Mouse (Mus musculus) megakaryocyte, embryonic 14.5 days (primary cell): ENCODE measurements at regions not wholly inside any gene's neighbourhood (a gene's known extent, or its start where the extent isn't known, plus 50 kb on each side); places are given as distances from the start of the nearest gene placed in this dataset.

Experiments used
- H3K27me3 ChIP-seq: replicated peaks from 2 replicates; pipeline ENCODE3; 2012; ENCODE audit warnings: inconsistent platforms
- H3K36me3 ChIP-seq: replicated peaks from 2 replicates; pipeline ENCODE3; 2012; ENCODE audit warnings: low read length, inconsistent platforms, mixed read lengths
- H3K4me1 ChIP-seq: 2 replicates; pipeline ENCODE4 v1.6.1; 2012; ENCODE audit warnings: inconsistent platforms
- H3K4me3 ChIP-seq: replicated peaks from 2 replicates; pipeline ENCODE3; 2012; ENCODE audit warnings: moderate library complexity, mild to moderate bottlenecking, inconsistent platforms
- H3K9me3 ChIP-seq: 2 replicates; pipeline ENCODE4 v1.6.1; 2012; ENCODE audit warnings: inconsistent platforms
- FLI1 ChIP-seq: IDR thresholded peaks from 2 replicates; pipeline ENCODE4 v1.6.1; 2012; ENCODE audit warnings: low read length, inconsistent platforms, mixed read lengths
- GATA1 ChIP-seq: IDR thresholded peaks from 3 replicates; pipeline ENCODE4 v1.6.1; 2012; ENCODE audit warnings: mixed read lengths, low read length, inconsistent platforms, borderline replicate concordance

GRCm38 (mm10) chr9:62192424-62192892 is 70.0 kb upstream of the Glce start:
- H3K9me3 ChIP-seq = no peaks in the 10 kb centered on the region
- peaks cover 69% of the 10 kb centered on the region for H3K27me3 ChIP-seq
- no peak overlapping the region for H3K4me3 ChIP-seq
- TF ChIP-seq FLI1 (no peak), GATA1 (no peak)
- H3K36me3 ChIP-seq = no peaks in the 10 kb centered on the region
- H3K4me1 ChIP-seq = peaks cover 4% of the 10 kb centered on the region; the same call in 1 of the 2 replicates

- Histone ChIP-seq H3K36me3 (no peaks in the 10 kb centered on the region), H3K27me3 (peaks cover 86% of the 10 kb centered on the region), H3K4me3 (no peak overlapping the region), H3K9me3 (no peaks in the 10 kb centered on the region), H3K4me1 (peaks cover 4% of the 10 kb centered on the region; the same call in 1 of the 2 replicates)
- TF ChIP-seq GATA1 = no peak
- no peak for TF ChIP-seq FLI1
Measured at GRCm38 (mm10) chr9:62190474-62190873, 68.0 kb upstream of the Glce start.

- Histone ChIP-seq H3K4me1 (peaks cover 4% of the 10 kb centered on the region; the same call in 1 of the 2 replicates), H3K4me3 (no peak overlapping the region)
- no peak for TF ChIP-seq FLI1
- no peak for TF ChIP-seq GATA1
Measured at GRCm38 (mm10) chr9:62188835-62189234, 66.4 kb upstream of the Glce start.

GRCm38 (mm10) chr9:62188379-62188778 is 65.9 kb upstream of the Glce start:
- Histone ChIP-seq H3K4me3 (no peak overlapping the region), H3K36me3 (no peaks in the 10 kb centered on the region), H3K27me3 (peaks cover 92% of the 10 kb centered on the region), H3K4me1 (peaks cover 4% of the 10 kb centered on the region; the same call in 1 of the 2 replicates), H3K9me3 (no peaks in the 10 kb centered on the region)
- no peak for TF ChIP-seq GATA1
- TF ChIP-seq FLI1 = no peak

More at GRCm38 (mm10) chr9:62188835-62189234, 66.4 kb upstream of the Glce start:
- no peaks in the 10 kb centered on the region for H3K9me3 ChIP-seq
- H3K27me3 ChIP-seq = peaks cover 93% of the 10 kb centered on the region
- no peaks in the 10 kb centered on the region for H3K36me3 ChIP-seq

DNA sequence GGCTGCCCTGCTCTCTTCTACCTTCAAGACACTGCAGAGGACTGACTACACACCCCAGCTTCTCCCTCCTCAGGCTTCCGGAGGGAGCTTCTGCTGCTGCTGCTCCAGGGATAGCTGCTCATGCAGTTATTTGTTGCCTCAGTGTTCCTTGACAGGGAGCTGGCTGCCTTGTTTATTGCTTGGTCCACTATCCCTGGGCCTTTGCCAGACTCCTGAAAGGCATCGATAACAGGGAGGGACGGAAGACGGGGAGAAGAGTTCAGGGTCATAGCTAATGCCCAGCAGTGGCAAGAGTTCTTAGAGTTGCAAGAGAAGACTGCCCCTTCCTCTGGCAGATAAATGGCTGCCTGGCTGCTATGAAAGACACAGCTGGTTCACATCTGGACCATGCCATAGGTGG is 64.4 kb upstream of the Glce start:
- Histone ChIP-seq H3K9me3 (no peaks in the 10 kb centered on the region), H3K27me3 (peaks cover 90% of the 10 kb centered on the region), H3K4me3 (no peak overlapping the region), H3K36me3 (no peaks in the 10 kb centered on the region), H3K4me1 (no peaks in the 10 kb centered on the region)
- TF ChIP-seq GATA1 = no peak
- TF ChIP-seq FLI1 = no peak

DNA sequence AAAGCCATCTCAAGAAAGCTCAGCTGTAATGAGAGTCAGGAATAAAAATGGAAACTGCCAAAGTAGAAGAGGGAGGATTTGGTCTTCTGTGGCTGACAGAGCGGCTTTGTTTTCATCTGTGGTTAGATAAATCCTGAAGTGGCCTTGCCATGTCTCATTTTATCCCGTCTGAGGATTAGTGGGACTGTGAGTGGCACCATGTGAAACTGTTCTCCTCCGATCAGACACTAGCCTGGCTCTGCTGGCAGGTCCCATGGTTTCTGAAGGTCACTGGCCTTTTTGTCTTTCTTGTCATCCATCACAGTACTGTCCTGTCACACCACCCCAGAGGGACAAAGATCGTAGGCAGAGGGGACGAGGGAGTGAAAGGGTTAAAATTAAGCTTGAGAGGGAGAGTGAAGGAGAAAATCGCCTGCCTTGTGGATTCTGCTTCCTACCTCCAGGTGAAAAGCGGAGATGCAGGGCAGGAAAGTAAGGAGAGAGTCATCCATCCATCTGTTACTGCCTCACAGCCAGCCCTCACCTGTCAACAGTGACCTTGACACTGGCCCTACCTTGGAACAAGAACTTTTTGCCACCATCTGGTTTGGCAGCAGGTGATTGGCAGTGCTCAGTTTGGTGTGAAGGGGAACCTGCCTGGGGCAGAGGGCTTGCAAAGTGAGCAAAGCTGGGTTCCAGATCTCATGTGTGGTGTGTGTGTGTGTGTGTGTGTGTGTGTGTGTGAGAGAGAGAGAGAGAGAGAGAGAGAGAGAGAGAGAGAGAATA is 63.2 kb upstream of the Glce start:
- Histone ChIP-seq H3K36me3 (no peaks in the 10 kb centered on the region), H3K9me3 (no peaks in the 10 kb centered on the region), H3K27me3 (peaks cover 87% of the 10 kb centered on the region), H3K4me3 (no peak overlapping the region), H3K4me1 (no peaks in the 10 kb centered on the region)
- no peak for TF ChIP-seq FLI1
- no peak for TF ChIP-seq GATA1

DNA sequence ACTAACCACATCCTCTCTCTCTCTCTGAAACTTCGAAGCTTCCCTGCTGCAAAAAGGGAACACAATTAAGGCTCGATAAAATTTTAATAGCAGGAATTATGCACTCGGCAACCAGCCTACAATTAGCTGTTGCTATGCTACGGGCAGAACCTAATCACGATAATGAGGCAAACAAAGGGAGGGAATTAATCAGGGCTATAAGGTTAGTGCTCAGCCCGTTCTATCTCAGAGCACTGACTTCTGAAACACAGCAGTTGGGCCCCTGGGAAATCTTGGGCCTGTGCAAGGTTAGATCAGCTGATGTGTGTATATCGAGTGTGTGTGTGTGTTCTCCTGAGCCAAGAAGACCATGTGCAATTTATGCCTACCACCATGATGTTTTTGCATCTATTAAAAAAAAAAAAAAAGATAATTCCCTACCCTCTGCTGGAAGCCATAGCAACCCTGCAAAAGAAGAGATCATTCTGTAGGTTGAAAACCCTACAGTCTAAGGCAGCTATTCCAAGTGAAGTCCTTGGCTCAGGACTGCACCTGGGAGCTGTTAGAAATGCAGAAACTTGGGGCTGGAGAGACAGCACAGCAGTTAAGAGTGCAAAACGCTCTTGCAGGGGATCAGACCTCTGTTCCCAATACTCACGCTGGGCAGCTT is 58.9 kb upstream of the Glce start:
- TF ChIP-seq FLI1 = no peak
- peaks cover 20% of the 10 kb centered on the region for H3K9me3 ChIP-seq
- H3K4me1 ChIP-seq = no peaks in the 10 kb centered on the region
- no peak overlapping the region for H3K4me3 ChIP-seq
- no peaks in the 10 kb centered on the region for H3K36me3 ChIP-seq
- peaks cover 62% of the 10 kb centered on the region for H3K27me3 ChIP-seq

GRCm38 (mm10) chr9:62180456-62181181 is 58.2 kb upstream of the Glce start:
- H3K4me3 ChIP-seq = no peak overlapping the region
- TF ChIP-seq FLI1 = no peak
- TF ChIP-seq GATA1 = no peak

GRCm38 (mm10) chr9:62174651-62175050 is 52.2 kb upstream of the Glce start:
- H3K36me3 ChIP-seq = no peaks in the 10 kb centered on the region
- TF ChIP-seq FLI1 (no peak), GATA1 (no peak)
- peaks cover 9% of the 10 kb centered on the region for H3K4me1 ChIP-seq
- peaks cover 26% of the 10 kb centered on the region for H3K27me3 ChIP-seq
- H3K9me3 ChIP-seq = peaks cover 50% of the 10 kb centered on the region
- no peak overlapping the region for H3K4me3 ChIP-seq

More at GRCm38 (mm10) chr9:62180456-62181181, 58.2 kb upstream of the Glce start:
- no peaks in the 10 kb centered on the region for H3K36me3 ChIP-seq
- no peaks in the 10 kb centered on the region for H3K4me1 ChIP-seq
- H3K27me3 ChIP-seq = peaks cover 60% of the 10 kb centered on the region
- peaks cover 20% of the 10 kb centered on the region for H3K9me3 ChIP-seq
